In genomic region chr8:110959906-110960305, GRCm38 (mm10) we compare ENCODE assay signal across 12 mouse cellular contexts.
A peak's percentile ranks its signal among the peaks of the same experiment; 100 is the strongest.
DNase-seq lines count a peak whose midpoint lies in the region; ATAC-seq lines count a peak whose summit lies in the region.
"Had no signal": no experiment of that assay in that cellular context is flagged by ENCODE, and none has a peak within 500 bp of the region (broad histone marks: within the 10 kb centered on the region; RNA-seq: fewer than 3 reads in every experiment).

No protein-coding gene starts in this region.

- peak; percentile 78 for ATAC-seq in cerebellum, adult (ENCODE audit: insufficient number of reproducible peaks, low FRiP score, low TSS enrichment)
- ATAC-seq: forebrain, embryonic 16.5 days; intestine, embryonic 15.5 days had no signal

- peak; percentile 97 for DNase-seq in cerebellum, adult 11-12 months
- DNase-seq in cerebellum, adult 9-10 months = peak; percentile 97
- peak; percentile 90 to 93 for DNase-seq in cerebellum, postnatal 25 days
- DNase-seq in urinary bladder, adult 18-20 months (ENCODE audit: low spot score in 2 of 2) = no peak
- DNase-seq in adrenal gland, adult (ENCODE audit: inconsistent age in 2 of 2, low spot score in 1 of 2) = no peak
- DNase-seq in right cerebral cortex, postnatal 14 days = no peak
- DNase-seq: adrenal gland, postnatal 10 days; gastrocnemius, postnatal 14 days; kidney, adult 2 months had no signal

Comparison
In these comparisons a context has a peak if more than half of its experiments do, and no peak if none do; other contexts are left out.
1. DNase-seq: peak in cerebellum, adult 11-12 months (single experiment), cerebellum, adult 9-10 months (single experiment) and cerebellum, postnatal 25 days (2 of 2); none in urinary bladder, adult 18-20 months (0 of 2), adrenal gland, adult (0 of 2) and right cerebral cortex, postnatal 14 days (single experiment).